Mouse (Mus musculus): ENCODE measurements around the gene Pilra. TPM values are rescaled to one million over a fixed set of nuclear protein-coding genes. Genes with fewer than 3 reads are reported as not detected.
"Not testable (repeated sequence)": the region's sequence is repeated elsewhere in the genome, so short reads cannot be mapped to it uniquely, and the experiment has no call there.

Gene Pilra
- 3.2 and 3.8 TPM in 2 replicates for polyA plus RNA-seq (2014; fragmentation: Nextera tagmentation; extraction: Ambion mirVana)

DNA sequence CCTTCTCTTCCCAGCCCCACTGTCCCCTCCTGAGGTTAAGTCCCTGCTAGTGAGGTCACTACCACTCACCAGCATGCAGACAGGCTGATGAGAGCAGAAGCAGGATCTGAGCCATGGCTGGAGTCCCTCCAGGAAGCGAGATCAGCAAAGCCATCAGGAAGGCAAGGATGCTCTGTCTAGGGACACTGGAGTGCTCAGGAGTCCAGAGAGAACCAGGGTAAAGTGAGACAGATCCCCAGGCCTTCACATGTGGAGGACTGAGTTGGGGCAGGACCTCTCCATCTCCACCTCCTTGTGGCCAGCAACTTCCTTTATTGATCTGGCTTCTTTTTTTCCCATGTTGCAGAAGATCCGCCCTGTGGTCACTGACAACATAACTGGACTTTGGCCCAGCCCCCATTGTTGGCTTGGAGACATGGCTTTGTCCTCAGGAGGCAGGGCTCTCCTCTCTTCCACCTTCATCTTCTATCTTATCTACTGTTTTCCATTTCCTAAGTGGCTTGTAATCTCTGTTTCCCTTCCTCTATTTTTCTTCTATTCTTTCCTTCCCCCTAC lies at the start of gene Pilra:
Pilra (minus strand) TSS at position 316 of the 555 bp plus-strand sequence.
- not testable (repeated sequence) for H3K9me3 ChIP-seq (ENCODE audit: control insufficient read depth, low read length); ATAC-seq (ENCODE audit: insufficient number of reproducible peaks, insufficient read depth, low FRiP score, low read depth)

GRCm38 (mm10) chr5:137883345-137883744 lies 47.3 kb upstream of the Pilra start:
- no peak overlapping the region for H3K4me3 ChIP-seq (ENCODE audit: control insufficient read depth in 1 of 2, insufficient read depth in 1 of 2, low read depth in 1 of 2, low read length in 2 of 2)
- H3K4me1 ChIP-seq (ENCODE audit: control insufficient read depth in 2 of 2, insufficient read depth in 2 of 2, low read length in 2 of 2), result no peaks in the 10 kb centered on the region; a peak in 1 of 4 replicates
- no peak overlapping the region for H3K27ac ChIP-seq (replicated peaks in 1 of 2; ENCODE audit: control insufficient read depth in 1 of 2, insufficient read depth in 1 of 2, low read depth in 2 of 2, low read length in 2 of 2)
- ATAC-seq (ENCODE audit: insufficient number of reproducible peaks, insufficient read depth, low FRiP score, low read depth), result no peak
- no peaks in the 10 kb centered on the region for H3K36me3 ChIP-seq (ENCODE audit: control insufficient read depth, insufficient read depth, low read length)
- no peak overlapping the region for H3K4me2 ChIP-seq (ENCODE audit: low read length)
- WGBS, result 74% methylated on average over 3 of the region's 3 CpGs
- H3K9ac ChIP-seq (ENCODE audit: low read length), result no peak overlapping the region
- H3K9me3 ChIP-seq (ENCODE audit: control insufficient read depth, low read length), result no peaks in the 10 kb centered on the region
- 0 out of 2 replicates have a peak, but pooled peaks cover 4% of the 10 kb centered on the region for H3K27me3 ChIP-seq (ENCODE audit: control insufficient read depth, insufficient read depth, low read length)

More for the DNA sequence above, at the start of gene Pilra:
- 36% methylated on average over 1 of the region's 2 CpGs for WGBS
- not testable (repeated sequence) for H3K36me3 ChIP-seq (ENCODE audit: control insufficient read depth, insufficient read depth, low read length); H3K4me1 ChIP-seq (ENCODE audit: control insufficient read depth in 2 of 2, insufficient read depth in 2 of 2, low read length in 2 of 2); H3K27ac ChIP-seq (replicated peaks in 1 of 2; ENCODE audit: control insufficient read depth in 1 of 2, insufficient read depth in 1 of 2, low read depth in 2 of 2, low read length in 2 of 2); H3K4me2 ChIP-seq (ENCODE audit: low read length); H3K27me3 ChIP-seq (ENCODE audit: control insufficient read depth, insufficient read depth, low read length); H3K9ac ChIP-seq (ENCODE audit: low read length); H3K4me3 ChIP-seq (ENCODE audit: control insufficient read depth in 1 of 2, insufficient read depth in 1 of 2, low read depth in 1 of 2, low read length in 2 of 2)

DNA sequence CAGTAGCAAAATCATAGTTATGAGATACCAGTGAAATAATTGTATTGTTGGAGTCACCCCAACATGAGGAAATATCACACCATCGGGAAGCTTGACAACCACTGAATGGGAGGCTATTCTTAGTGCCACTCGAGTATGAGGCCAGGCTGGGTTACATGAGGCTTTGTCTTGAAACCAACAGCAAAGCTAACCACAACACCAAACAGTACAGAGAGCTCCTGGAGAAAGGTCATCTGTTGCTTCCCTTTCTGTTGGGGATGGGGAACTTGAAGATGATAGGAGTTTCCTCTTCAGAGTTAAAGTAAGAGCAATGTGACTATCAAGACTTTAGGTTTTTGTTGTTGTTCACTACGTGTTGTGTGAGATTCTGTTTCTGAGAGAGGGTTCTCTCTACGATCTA lies 46.8 kb upstream of the Pilra start:
- no peak overlapping the region for H3K9ac ChIP-seq (ENCODE audit: low read length)
- no peak overlapping the region for H3K4me2 ChIP-seq (ENCODE audit: low read length)
- 0 out of 2 replicates have a peak, but pooled peaks cover 4% of the 10 kb centered on the region for H3K27me3 ChIP-seq (ENCODE audit: control insufficient read depth, insufficient read depth, low read length)
- no peaks in the 10 kb centered on the region; a peak in 1 of 4 replicates for H3K4me1 ChIP-seq (ENCODE audit: control insufficient read depth in 2 of 2, insufficient read depth in 2 of 2, low read length in 2 of 2)
- no peak for ATAC-seq (ENCODE audit: insufficient number of reproducible peaks, insufficient read depth, low FRiP score, low read depth)
- H3K9me3 ChIP-seq (ENCODE audit: control insufficient read depth, low read length), result no peaks in the 10 kb centered on the region
- H3K27ac ChIP-seq (replicated peaks in 1 of 2; ENCODE audit: control insufficient read depth in 1 of 2, insufficient read depth in 1 of 2, low read depth in 2 of 2, low read length in 2 of 2), result no peak overlapping the region
- WGBS, result 44% methylated on average over 4 of the region's 4 CpGs
- H3K4me3 ChIP-seq (ENCODE audit: control insufficient read depth in 1 of 2, insufficient read depth in 1 of 2, low read depth in 1 of 2, low read length in 2 of 2), result no peak overlapping the region
- no peaks in the 10 kb centered on the region for H3K36me3 ChIP-seq (ENCODE audit: control insufficient read depth, insufficient read depth, low read length)

DNA sequence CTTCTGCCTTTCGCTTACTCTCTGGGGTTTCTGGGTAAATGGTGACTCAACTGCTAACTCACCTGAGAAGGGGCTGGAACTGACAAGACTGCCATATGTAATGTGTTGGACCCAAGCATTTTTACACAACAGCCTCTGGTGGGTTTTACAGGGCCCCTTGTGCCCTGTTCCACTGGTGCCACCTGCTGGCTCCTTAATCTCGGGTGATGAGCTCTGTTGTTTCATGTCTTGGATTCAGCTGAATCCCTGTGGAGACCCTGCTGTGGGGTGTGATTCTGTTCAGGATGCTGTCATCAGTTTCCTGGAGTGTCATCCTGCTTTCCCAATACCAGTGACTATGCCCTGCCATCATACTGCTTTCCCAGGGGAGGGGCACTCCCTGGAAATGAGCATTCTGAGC lies 41.8 kb upstream of the Pilra start:
- WGBS, result 46% methylated on average over 2 of the region's 2 CpGs
- Histone ChIP-seq H3K27ac (replicated peaks in 1 of 2; ENCODE audit: control insufficient read depth in 1 of 2, insufficient read depth in 1 of 2, low read depth in 2 of 2, low read length in 2 of 2) (no peak overlapping the region), H3K4me1 (ENCODE audit: control insufficient read depth in 2 of 2, insufficient read depth in 2 of 2, low read length in 2 of 2) (no peaks in the 10 kb centered on the region), H3K9me3 (ENCODE audit: control insufficient read depth, low read length) (no peaks in the 10 kb centered on the region), H3K36me3 (ENCODE audit: control insufficient read depth, insufficient read depth, low read length) (no peaks in the 10 kb centered on the region), H3K27me3 (ENCODE audit: control insufficient read depth, insufficient read depth, low read length) (no peaks in the 10 kb centered on the region), H3K9ac (ENCODE audit: low read length) (no peak overlapping the region), H3K4me3 (ENCODE audit: control insufficient read depth in 1 of 2, insufficient read depth in 1 of 2, low read depth in 1 of 2, low read length in 2 of 2) (no peak overlapping the region), H3K4me2 (ENCODE audit: low read length) (no peak overlapping the region)
- no peak for ATAC-seq (ENCODE audit: insufficient number of reproducible peaks, insufficient read depth, low FRiP score, low read depth)

DNA sequence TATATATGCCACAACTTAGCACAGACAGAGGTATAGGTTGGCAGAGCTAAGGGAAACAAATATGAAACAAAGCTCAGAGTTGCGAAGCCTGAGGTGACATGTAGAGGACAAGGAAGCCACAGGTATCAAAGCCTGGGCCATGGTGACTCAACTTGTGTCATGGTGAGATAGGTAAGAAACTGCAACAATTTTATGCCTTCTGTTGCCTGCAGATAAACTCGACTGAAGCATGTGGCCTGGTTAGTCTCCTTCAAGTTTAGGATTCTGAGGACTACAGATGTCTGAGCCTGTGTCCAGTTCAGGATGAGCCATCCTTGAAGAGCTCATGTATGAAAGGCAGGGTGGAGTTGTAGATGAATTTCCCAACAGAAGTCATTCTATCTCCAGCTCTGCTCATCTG lies 39.0 kb upstream of the Pilra start:
- Histone ChIP-seq H3K36me3 (ENCODE audit: control insufficient read depth, insufficient read depth, low read length) (no peaks in the 10 kb centered on the region), H3K9ac (ENCODE audit: low read length) (no peak overlapping the region), H3K4me1 (ENCODE audit: control insufficient read depth in 2 of 2, insufficient read depth in 2 of 2, low read length in 2 of 2) (no peaks in the 10 kb centered on the region), H3K4me2 (ENCODE audit: low read length) (no peak overlapping the region), H3K27ac (replicated peaks in 1 of 2; ENCODE audit: control insufficient read depth in 1 of 2, insufficient read depth in 1 of 2, low read depth in 2 of 2, low read length in 2 of 2) (no peak overlapping the region), H3K9me3 (ENCODE audit: control insufficient read depth, low read length) (no peaks in the 10 kb centered on the region), H3K4me3 (ENCODE audit: control insufficient read depth in 1 of 2, insufficient read depth in 1 of 2, low read depth in 1 of 2, low read length in 2 of 2) (no peak overlapping the region), H3K27me3 (ENCODE audit: control insufficient read depth, insufficient read depth, low read length) (no peaks in the 10 kb centered on the region)
- no peak for ATAC-seq (ENCODE audit: insufficient number of reproducible peaks, insufficient read depth, low FRiP score, low read depth)
- 61% methylated on average over 2 of the region's 2 CpGs for WGBS

DNA sequence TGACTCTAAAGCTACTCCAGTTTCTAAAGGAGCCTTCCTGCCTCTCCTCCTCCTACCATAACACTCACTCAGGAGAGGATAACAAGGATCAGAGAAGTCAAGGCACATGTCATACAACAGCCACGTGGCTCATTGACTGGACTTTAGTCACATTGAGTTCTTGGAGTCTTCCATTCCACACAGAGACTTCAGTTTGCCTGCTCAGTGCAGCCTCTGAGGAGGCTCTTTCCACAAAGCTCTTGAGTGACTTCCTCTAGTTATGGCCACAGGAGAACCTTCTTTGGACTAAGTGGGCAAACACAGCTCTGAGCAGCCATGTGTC lies 36.3 kb upstream of the Pilra start:
- H3K36me3 ChIP-seq (ENCODE audit: control insufficient read depth, insufficient read depth, low read length); H3K4me3 ChIP-seq (ENCODE audit: control insufficient read depth in 1 of 2, insufficient read depth in 1 of 2, low read depth in 1 of 2, low read length in 2 of 2); ATAC-seq (ENCODE audit: insufficient number of reproducible peaks, insufficient read depth, low FRiP score, low read depth); H3K9me3 ChIP-seq (ENCODE audit: control insufficient read depth, low read length); H3K27me3 ChIP-seq (ENCODE audit: control insufficient read depth, insufficient read depth, low read length); H3K9ac ChIP-seq (ENCODE audit: low read length); H3K4me2 ChIP-seq (ENCODE audit: low read length); H3K27ac ChIP-seq (replicated peaks in 1 of 2; ENCODE audit: control insufficient read depth in 1 of 2, insufficient read depth in 1 of 2, low read depth in 2 of 2, low read length in 2 of 2); H3K4me1 ChIP-seq (ENCODE audit: control insufficient read depth in 2 of 2, insufficient read depth in 2 of 2, low read length in 2 of 2): not testable (repeated sequence)
- 20% methylated on average over 1 of the region's 1 CpGs for WGBS

DNA sequence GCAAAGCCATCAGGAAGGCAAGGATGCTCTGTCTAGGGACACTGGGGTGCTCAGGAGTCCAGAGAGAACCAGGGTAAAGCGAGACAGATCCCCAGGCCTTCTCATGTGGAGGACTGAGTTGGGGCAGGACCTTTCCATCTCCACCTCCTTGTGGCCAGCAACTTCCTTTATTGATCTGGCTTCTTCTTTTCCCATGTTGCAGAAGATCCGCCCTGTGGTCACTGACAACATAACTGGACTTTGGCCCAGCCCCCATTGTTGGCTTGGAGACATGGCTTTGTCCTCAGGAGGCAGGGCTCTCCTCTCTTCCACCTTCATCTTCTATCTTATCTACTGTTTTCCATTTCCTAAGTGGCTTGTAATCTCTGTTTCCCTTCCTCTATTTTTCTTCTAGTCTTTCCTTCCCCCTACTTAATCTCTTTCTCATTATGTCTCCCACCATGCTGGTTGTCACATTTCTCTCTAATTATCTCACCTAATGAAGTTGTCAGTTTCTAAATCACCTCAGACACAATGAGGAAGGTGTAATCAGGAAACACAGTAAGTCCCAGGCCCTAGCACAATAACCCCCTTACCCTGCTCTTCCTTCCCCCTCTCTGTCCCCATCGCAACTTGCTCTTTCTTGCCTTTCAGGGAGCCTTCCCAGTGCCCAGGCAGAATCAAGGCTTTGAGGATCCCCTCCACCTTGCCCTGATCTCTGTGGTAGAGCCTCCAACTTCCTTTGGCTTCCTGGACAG lies 35.7 kb upstream of the Pilra start, which contains the start of gene Pilrb2:
Pilrb2 (minus strand) TSS at position 172 of the 737 bp plus-strand sequence.
- not testable (repeated sequence) for H3K27ac ChIP-seq (replicated peaks in 1 of 2; ENCODE audit: control insufficient read depth in 1 of 2, insufficient read depth in 1 of 2, low read depth in 2 of 2, low read length in 2 of 2); H3K36me3 ChIP-seq (ENCODE audit: control insufficient read depth, insufficient read depth, low read length); H3K9ac ChIP-seq (ENCODE audit: low read length); H3K4me3 ChIP-seq (ENCODE audit: control insufficient read depth in 1 of 2, insufficient read depth in 1 of 2, low read depth in 1 of 2, low read length in 2 of 2); H3K27me3 ChIP-seq (ENCODE audit: control insufficient read depth, insufficient read depth, low read length); H3K9me3 ChIP-seq (ENCODE audit: control insufficient read depth, low read length); H3K4me2 ChIP-seq (ENCODE audit: low read length); H3K4me1 ChIP-seq (ENCODE audit: control insufficient read depth in 2 of 2, insufficient read depth in 2 of 2, low read length in 2 of 2); ATAC-seq (ENCODE audit: insufficient number of reproducible peaks, insufficient read depth, low FRiP score, low read depth)
- 37% methylated on average over 2 of the region's 3 CpGs for WGBS

DNA sequence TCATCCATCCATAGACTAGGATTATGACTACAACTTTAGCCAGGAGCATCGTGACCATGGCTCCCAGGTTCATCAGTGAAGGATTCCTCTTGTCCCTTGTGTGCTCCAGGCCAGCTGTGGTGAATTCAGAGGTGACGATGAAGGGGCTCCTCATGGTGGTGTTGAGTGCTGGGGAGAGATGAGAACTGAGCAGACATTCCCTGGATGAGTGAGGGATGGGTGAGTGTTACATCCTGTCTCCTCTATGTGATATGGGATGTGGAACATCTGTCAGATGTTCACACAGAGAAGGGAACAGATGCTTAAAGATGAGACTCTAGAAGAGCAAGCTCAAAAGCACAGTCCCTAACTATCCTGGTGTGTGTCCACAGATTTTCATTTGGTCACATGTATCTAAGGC lies 32.5 kb upstream of the Pilra start:
- not testable (repeated sequence) for H3K4me1 ChIP-seq (ENCODE audit: control insufficient read depth in 2 of 2, insufficient read depth in 2 of 2, low read length in 2 of 2); H3K4me2 ChIP-seq (ENCODE audit: low read length); H3K27me3 ChIP-seq (ENCODE audit: control insufficient read depth, insufficient read depth, low read length); ATAC-seq (ENCODE audit: insufficient number of reproducible peaks, insufficient read depth, low FRiP score, low read depth); H3K9me3 ChIP-seq (ENCODE audit: control insufficient read depth, low read length); H3K9ac ChIP-seq (ENCODE audit: low read length); H3K36me3 ChIP-seq (ENCODE audit: control insufficient read depth, insufficient read depth, low read length); H3K4me3 ChIP-seq (ENCODE audit: control insufficient read depth in 1 of 2, insufficient read depth in 1 of 2, low read depth in 1 of 2, low read length in 2 of 2); H3K27ac ChIP-seq (replicated peaks in 1 of 2; ENCODE audit: control insufficient read depth in 1 of 2, insufficient read depth in 1 of 2, low read depth in 2 of 2, low read length in 2 of 2)
- WGBS, result 61% methylated on average over 2 of the region's 2 CpGs

Data from heart, embryonic 14.5 days (tissue).